Mouse (Mus musculus) kidney, adult 8-10 months (tissue): ENCODE measurements around the gene Eef2kmt.
A peak's percentile ranks its signal among the peaks of the same experiment; 100 is the strongest.

Experiments used
- DNase-seq, 2 experiments: peaks; one replicate each; pipeline ENCODE4 v3.0.0; 2022

The Eef2kmt gene

GRCm38 (mm10) chr16:5221403-5221802, 34.4 kb downstream of the Eef2kmt start:
- DNase-seq = no peak

GRCm38 (mm10) chr16:5217341-5218133, 38.2 kb downstream of the Eef2kmt start:
- peak; percentile 73 to 84 for DNase-seq

GRCm38 (mm10) chr16:5216686-5217085, 39.1 kb downstream of the Eef2kmt start:
- no peak for DNase-seq

- DNase-seq = no peak
Observed at GRCm38 (mm10) chr16:5214126-5214525, 41.7 kb downstream of the Eef2kmt start.

- no peak for DNase-seq
Observed at GRCm38 (mm10) chr16:5212150-5212549, 43.6 kb downstream of the Eef2kmt start.

GRCm38 (mm10) chr16:5210365-5210764, 45.4 kb downstream of the Eef2kmt start:
- no peak for DNase-seq

GRCm38 (mm10) chr16:5206051-5206450, 49.7 kb downstream of the Eef2kmt start:
- no peak for DNase-seq

- DNase-seq = no peak
Observed at GRCm38 (mm10) chr16:5205431-5205970, 50.3 kb downstream of the Eef2kmt start.

GRCm38 (mm10) chr16:5203668-5204433, 51.9 kb downstream of the Eef2kmt start, which contains the start of gene Nagpa:
Nagpa (minus strand) TSS chr16:5204012.
- DNase-seq = peak; percentile 71 to 80

GRCm38 (mm10) chr16:5203200-5203599, 52.6 kb downstream of the Eef2kmt start:
- peak; percentile 6 to 24 for DNase-seq

GRCm38 (mm10) chr16:5202681-5203080, 53.1 kb downstream of the Eef2kmt start:
- peak; percentile 31 to 64 for DNase-seq

- DNase-seq = peak; percentile 53 to 65
Observed at GRCm38 (mm10) chr16:5195080-5195479, 60.7 kb downstream of the Eef2kmt start.
